ENCODE assay signal across 8 mouse cellular contexts in genomic region chr7:110781231-110781711, GRCm38 (mm10). TPM values are rescaled to one million over a fixed set of nuclear protein-coding genes. Genes with fewer than 3 reads are reported as not detected.
DNase-seq lines count a peak whose midpoint lies in the region; ATAC-seq and TF ChIP-seq lines count a peak whose summit lies in the region.

No protein-coding gene starts in this region.

- peak overlapping the region; percentile 78; the same call in 1 of the 2 replicates for H3K27ac ChIP-seq in hindbrain, postnatal 0 days

- no peak overlapping the region for H3K9ac ChIP-seq in hindbrain, postnatal 0 days (replicated peaks; ENCODE audit: low read length)

- H3K9me3 ChIP-seq in hindbrain, postnatal 0 days (ENCODE audit: low read length): no peaks in the 10 kb centered on the region

- WGBS in hindbrain, postnatal 0 days: 37% methylated on average over 2 of the region's 2 CpGs

- peaks cover 7% of the 10 kb centered on the region; the same call in 1 of the 2 replicates for H3K4me1 ChIP-seq in hindbrain, postnatal 0 days (ENCODE audit: insufficient read depth, low read length)

- H3K27me3 ChIP-seq in hindbrain, postnatal 0 days (ENCODE audit: insufficient read depth, low read length): no peaks in the 10 kb centered on the region

- ATAC-seq in hindbrain, postnatal 0 days: no peak

- H3K36me3 ChIP-seq in hindbrain, postnatal 0 days (ENCODE audit: insufficient read depth, low read length): no peaks in the 10 kb centered on the region

- peak; percentile 67 to 69 for DNase-seq in adrenal gland, adult (ENCODE audit: inconsistent age in 2 of 2, low spot score in 1 of 2)
- no peak for DNase-seq in adrenal gland, adult 8-10 months
- DNase-seq in left cerebral cortex, adult 18-20 months (ENCODE audit: low spot score in 2 of 2): peak; percentile 66 to 79
- DNase-seq in left cerebral cortex, adult 11 months (ENCODE audit: low spot score): no peak
- peak; percentile 57 for DNase-seq in hindbrain, postnatal 0 days (ENCODE audit: low spot score)
- DNase-seq in right cerebral cortex, adult 18-20 months: peak; percentile 77
- no peak for DNase-seq in gastrocnemius, postnatal 25 days
- DNase-seq in ovary, postnatal 14 days (ENCODE audit: low spot score): no peak

- no peak for TF ChIP-seq CTCF in hindbrain, postnatal 0 days (IDR thresholded peaks at IDR 0.05; ENCODE audit: low read depth)

- no peak overlapping the region for H3K4me3 ChIP-seq in hindbrain, postnatal 0 days (ENCODE audit: low read length)

- H3K4me2 ChIP-seq in hindbrain, postnatal 0 days (ENCODE audit: low read depth, low read length): no peak overlapping the region

RNA-seq across cellular contexts. Expression of gene Ampd3, which starts 13.3 kb away (rescaled TPM):
- 10 to 100 TPM; 17.8 to 53.3 (median 39.2) TPM for total RNA-seq in adrenal gland, adult 8-10 months (2022)
- 10 to 100 TPM; 21.3 to 23.5 TPM for total RNA-seq in left cerebral cortex, adult 18-20 months (2021)
- total RNA-seq in hindbrain, postnatal 0 days (2014; rRNA removed): 15.1 and 24.8 TPM in 2 replicates
- 12.4 and 14.3 TPM in 2 replicates for polyA plus RNA-seq in hindbrain, postnatal 0 days (2015; fragmentation: Nextera tagmentation; extraction: Ambion mirVana)
- total RNA-seq in gastrocnemius, postnatal 25 days (2021): 1 to 10 TPM; 3.9 to 9.1 TPM

Comparison
In these comparisons a context has a peak if more than half of its experiments do, and no peak if none do; other contexts are left out.
1. DNase-seq: peak in adrenal gland, adult (2 of 2), left cerebral cortex, adult 18-20 months (2 of 2), hindbrain, postnatal 0 days (single experiment) and right cerebral cortex, adult 18-20 months (single experiment); none in adrenal gland, adult 8-10 months (single experiment), left cerebral cortex, adult 11 months (single experiment), gastrocnemius, postnatal 25 days (single experiment) and ovary, postnatal 14 days (single experiment).